Mouse (Mus musculus) CH12.LX (cell line): ENCODE data around the gene Cers6. TPM values are rescaled to one million over a fixed set of nuclear protein-coding genes. Genes with fewer than 3 reads are reported as not detected.

Experiments
- DNase-seq: peaks from one replicate; pipeline ENCODE4 v3.0.0-alpha.2; 2013; ENCODE audit errors: extremely low read depth
- H3K27ac ChIP-seq: 2 replicates; pipeline ENCODE4 v1.5.1; 2012; ENCODE audit warnings: low read depth, mild to moderate bottlenecking, control low read depth, moderate library complexity; ENCODE audit not compliant: insufficient read depth
- H3K27me3 ChIP-seq: replicated peaks from 2 replicates; pipeline ENCODE3; 2012; ENCODE audit warnings: inconsistent platforms
- H3K36me3 ChIP-seq, 2 experiments: replicated peaks in 1 of 2; 2 replicates each; pipeline versions ENCODE3 to v1.6.1; 2012; ENCODE audit warnings: inconsistent platforms in 1 of 2, low read length in 1 of 2, mild to moderate bottlenecking in 1 of 2, mixed read lengths in 1 of 2, moderate library complexity in 1 of 2; ENCODE audit not compliant: control insufficient read depth in 1 of 2, insufficient read depth in 1 of 2
- H3K4me1 ChIP-seq, 2 experiments: 2 replicates each; pipeline ENCODE4 v1.6.1; 2012; ENCODE audit warnings: inconsistent platforms in 1 of 2, moderate library complexity in 1 of 2; ENCODE audit not compliant: insufficient read depth in 2 of 2, control insufficient read depth in 1 of 2
- H3K4me2 ChIP-seq: 2 replicates; pipeline ENCODE4 v1.6.1; 2012; ENCODE audit warnings: low read depth, mild to moderate bottlenecking, control low read depth; ENCODE audit not compliant: poor library complexity, insufficient read depth, severe bottlenecking
- H3K4me3 ChIP-seq, 3 experiments: fragments of 150-350 bp in 1 of 3; sonication (generic) in 1 of 3; replicated peaks in 1 of 3; 2 replicates each; pipeline versions ENCODE3 to v1.5.1; 2011 to 2012; ENCODE audit warnings: low read depth in 2 of 3, low read length in 2 of 3, mild to moderate bottlenecking in 2 of 3, moderate library complexity in 2 of 3, control low read depth in 1 of 3, improper control_type of control experiment in 1 of 3, inconsistent platforms in 1 of 3, mixed read lengths in 1 of 3; ENCODE audit not compliant: poor library complexity in 1 of 3
- H3K79me2 ChIP-seq: replicated peaks from 2 replicates; pipeline ENCODE4 v1.6.1; 2012; ENCODE audit warnings: mild to moderate bottlenecking, moderate library complexity; ENCODE audit not compliant: control insufficient read depth, poor library complexity, insufficient read depth, severe bottlenecking; ENCODE audit errors: extremely low read depth
- H3K9ac ChIP-seq: 2 replicates; pipeline ENCODE4 v1.6.1; 2012; ENCODE audit warnings: low read depth, mild to moderate bottlenecking, control low read depth, moderate library complexity; ENCODE audit not compliant: insufficient read depth
- H3K9me3 ChIP-seq: replicated peaks from 2 replicates; pipeline ENCODE3; 2012; ENCODE audit warnings: low read length, inconsistent platforms, mixed read lengths
- BHLHE40 ChIP-seq: IDR thresholded peaks from 2 replicates; pipeline ENCODE4 v1.6.1; 2011; ENCODE audit warnings: mild to moderate bottlenecking, low read depth, low read length, improper control_type of control experiment
- CHD1 ChIP-seq: IDR thresholded peaks from 2 replicates; pipeline ENCODE4 v1.6.1; 2012; ENCODE audit warnings: low read depth, low read length, improper control_type of control experiment, inconsistent platforms
- CHD2 ChIP-seq: IDR thresholded peaks from 2 replicates; pipeline ENCODE4 v1.6.1; 2011; ENCODE audit warnings: low read length, improper control_type of control experiment
- E2F4 ChIP-seq: IDR thresholded peaks from 2 replicates; pipeline ENCODE4 v1.6.1; 2011; ENCODE audit warnings: low read depth, low read length, improper control_type of control experiment; ENCODE audit not compliant: insufficient replicate concordance
- ETS1 ChIP-seq: conservative IDR thresholded peaks from 2 replicates; pipeline ENCODE4 v1.6.1; 2012; ENCODE audit warnings: low read depth, mild to moderate bottlenecking, inconsistent platforms, low read length, improper control_type of control experiment, moderate library complexity
- GABPA ChIP-seq: IDR thresholded peaks from 2 replicates; pipeline ENCODE4 v1.6.1; 2012; ENCODE audit warnings: low read depth, low read length, improper control_type of control experiment, inconsistent platforms; ENCODE audit not compliant: insufficient replicate concordance
- HCFC1 ChIP-seq: IDR thresholded peaks from 2 replicates; pipeline ENCODE4 v1.6.1; 2012; ENCODE audit warnings: low read depth, mild to moderate bottlenecking, inconsistent platforms, low read length, improper control_type of control experiment
- JUND ChIP-seq: conservative IDR thresholded peaks from 2 replicates; pipeline ENCODE4 v1.6.1; 2011; ENCODE audit warnings: low read depth, low read length, improper control_type of control experiment
- MXI1 ChIP-seq: IDR thresholded peaks from 2 replicates; pipeline ENCODE4 v1.6.1; 2011; ENCODE audit warnings: mild to moderate bottlenecking, low read depth, low read length, improper control_type of control experiment
- NELFE ChIP-seq: IDR thresholded peaks from 2 replicates; pipeline ENCODE4 v1.6.1; 2011; ENCODE audit warnings: low read depth, low read length, improper control_type of control experiment
- PAX5 ChIP-seq: IDR thresholded peaks from 2 replicates; pipeline ENCODE4 v1.6.1; 2012; ENCODE audit warnings: low read length, inconsistent platforms, mixed read lengths
- POLR2AphosphoS2 ChIP-seq: IDR thresholded peaks from 2 replicates; pipeline ENCODE4 v1.6.1; 2011; ENCODE audit warnings: low read depth, low read length, improper control_type of control experiment
- SIN3A ChIP-seq: IDR thresholded peaks from 2 replicates; pipeline ENCODE4 v1.6.1; 2012; ENCODE audit warnings: low read length, improper control_type of control experiment, inconsistent platforms
- USF2 ChIP-seq: conservative IDR thresholded peaks from 2 replicates; pipeline ENCODE4 v1.6.1; 2011; ENCODE audit warnings: low read depth, low read length, improper control_type of control experiment
- dilution Hi-C: fragments of 300-500 bp; cut with MboI; formaldehyde crosslinking; loops from 2 replicates; pipeline ENCODE4 v1.14.3; 2020; ENCODE audit warnings: low sequenced_read_pairs; ENCODE audit not compliant: extremely low pct_unique_long_range_greater_than_20kb, extremely low pct_ligation_motif_present
- in situ Hi-C: fragments of 300-500 bp; cut with MboI; formaldehyde crosslinking; loops from 3 replicates; pipeline ENCODE4 v1.14.3; 2019; ENCODE audit warnings: low sequenced_read_pairs, low pct_ligation_motif_present, low pct_unique_long_range_greater_than_20kb, mixed read lengths
- polyA plus RNA-seq: library from polyadenylated mRNA; unstranded; fragments of >175 nt; gene quantifications from 2 replicates; pipeline ENCODE4 v1.2.1, GENCODE M21; 2012; ENCODE audit warnings: low read depth; ENCODE audit not compliant: insufficient read length
- total RNA-seq, 2 experiments: library from RNA; depleted of rRNA; stranded (reverse); fragments of 300-350 nt in 1 of 2; fragments of >200 nt in 1 of 2; gene quantifications; 2 replicates each; pipeline ENCODE4 v1.2.3; 2012 to 2014

The Cers6 gene
- total and polyA plus RNA-seq, 3 experiments = not detected

- no peak overlapping the region for H3K4me2 ChIP-seq
Observed at GRCm38 (mm10) chr2:68864366-68864765, 3.1 kb downstream of the Cers6 start.

GRCm38 (mm10) chr2:68867148-68867547 is 5.9 kb downstream of the Cers6 start:
- H3K9ac ChIP-seq = no peak overlapping the region
- H3K4me3 ChIP-seq = no peak overlapping the region
- DNase-seq = no peak
- dilution Hi-C loops = no loop called here
- H3K79me2 ChIP-seq = no peaks in the 10 kb centered on the region
- H3K27me3 ChIP-seq = no peaks in the 10 kb centered on the region
- TF ChIP-seq USF2 (no peak), NELFE (no peak), SIN3A (no peak), GABPA (no peak), CHD2 (no peak), MXI1 (no peak), POLR2AphosphoS2 (no peak), ETS1 (no peak), PAX5 (no peak), HCFC1 (no peak), CHD1 (no peak), BHLHE40 (no peak), E2F4 (no peak)
- TF ChIP-seq, all 38 proteins: peak for 0
- peaks cover 63% of the 10 kb centered on the region for H3K9me3 ChIP-seq
- in situ Hi-C loops = no loop called here
- H3K36me3 ChIP-seq = no peaks in the 10 kb centered on the region
- H3K4me2 ChIP-seq = no peak overlapping the region
- no peak overlapping the region for H3K27ac ChIP-seq
- H3K4me1 ChIP-seq = no peaks in the 10 kb centered on the region

More at GRCm38 (mm10) chr2:68864366-68864765, 3.1 kb downstream of the Cers6 start:
- Histone ChIP-seq H3K9me3 (peaks cover 69% of the 10 kb centered on the region), H3K9ac (no peak overlapping the region), H3K27ac (no peak overlapping the region), H3K79me2 (no peaks in the 10 kb centered on the region), H3K4me3 (no peak overlapping the region), H3K36me3 (no peaks in the 10 kb centered on the region), H3K27me3 (no peaks in the 10 kb centered on the region), H3K4me1 (no peaks in the 10 kb centered on the region)
- dilution Hi-C loops = no loop called here
- no peak for TF ChIP-seq JUND
- DNase-seq = no peak
- in situ Hi-C loops = no loop called here
